Mouse (Mus musculus) olfactory bulb, adult 2 months (tissue): Measurements from ENCODE around the gene Nek7.

ENCODE experiments used
- CTCF ChIP-seq: fragments of 200-500 bp; IDR thresholded peaks from 2 replicates; pipeline ENCODE4 v1.5.1; 2012; ENCODE audit warnings: low read depth, mild to moderate bottlenecking, low read length, moderate library complexity; ENCODE audit not compliant: insufficient read depth
- POLR2A ChIP-seq: fragments of 200-500 bp; IDR thresholded peaks from 2 replicates; pipeline ENCODE4 v1.6.1; 2012; ENCODE audit warnings: mild to moderate bottlenecking, low read depth, low read length, moderate library complexity; ENCODE audit not compliant: insufficient read depth

GRCm38 (mm10) chr1:138606771-138607170 lies 13.2 kb downstream of the Nek7 start:
- TF ChIP-seq POLR2A (no peak), CTCF (no peak)
